Mouse (Mus musculus): ENCODE data around the gene Ccdc74a.
A peak's percentile ranks its signal among the peaks of the same experiment; 100 is the strongest.
"Not testable (repeated sequence)": the region's sequence is repeated elsewhere in the genome, so short reads cannot be mapped to it uniquely, and the experiment has no call there.

Gene Ccdc74a

DNA sequence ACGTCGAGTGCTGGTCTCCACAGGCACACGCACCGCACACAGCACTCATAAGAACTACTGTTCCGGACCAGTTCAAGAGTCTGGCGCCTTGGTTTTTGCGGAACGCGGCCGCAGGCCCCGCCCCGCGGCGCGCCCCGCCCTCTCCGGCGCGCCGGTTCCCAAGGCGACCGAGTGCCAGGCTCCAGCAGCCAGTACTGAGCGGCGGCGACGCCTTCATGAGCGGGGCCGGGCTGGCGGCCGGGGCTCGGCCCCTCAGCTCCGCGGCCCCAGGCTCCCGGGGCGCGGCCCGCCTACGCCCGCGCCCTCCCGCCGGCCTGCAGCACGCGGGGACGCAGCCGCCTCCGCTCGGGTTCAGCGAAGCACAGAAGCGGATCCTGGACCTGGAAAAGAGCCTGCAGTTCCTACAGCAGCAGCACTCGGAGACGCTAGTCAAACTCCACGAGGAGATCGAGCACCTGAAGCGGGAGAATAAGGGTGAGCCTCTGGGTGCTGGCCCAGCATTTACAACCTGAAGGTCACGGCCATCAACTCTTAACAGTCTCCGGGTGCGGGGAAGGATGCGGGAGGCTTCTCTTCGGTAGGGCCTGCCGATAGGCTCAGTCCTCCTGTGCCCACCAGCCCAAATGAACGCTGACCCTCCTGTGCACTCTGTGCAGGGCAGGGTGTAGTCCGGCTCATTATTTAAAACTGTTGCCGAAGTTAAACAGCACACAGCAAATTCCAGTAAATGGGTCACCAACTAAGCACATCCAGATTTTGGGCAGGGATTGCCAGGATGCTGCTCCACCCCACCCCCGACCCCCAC lies at the start of gene Ccdc74a:
Gene Ccdc74a, plus strand, starts transcription at position 161 of the 805 bp plus-strand sequence.
- peak; percentile 76 to 82 for DNase-seq

DNA sequence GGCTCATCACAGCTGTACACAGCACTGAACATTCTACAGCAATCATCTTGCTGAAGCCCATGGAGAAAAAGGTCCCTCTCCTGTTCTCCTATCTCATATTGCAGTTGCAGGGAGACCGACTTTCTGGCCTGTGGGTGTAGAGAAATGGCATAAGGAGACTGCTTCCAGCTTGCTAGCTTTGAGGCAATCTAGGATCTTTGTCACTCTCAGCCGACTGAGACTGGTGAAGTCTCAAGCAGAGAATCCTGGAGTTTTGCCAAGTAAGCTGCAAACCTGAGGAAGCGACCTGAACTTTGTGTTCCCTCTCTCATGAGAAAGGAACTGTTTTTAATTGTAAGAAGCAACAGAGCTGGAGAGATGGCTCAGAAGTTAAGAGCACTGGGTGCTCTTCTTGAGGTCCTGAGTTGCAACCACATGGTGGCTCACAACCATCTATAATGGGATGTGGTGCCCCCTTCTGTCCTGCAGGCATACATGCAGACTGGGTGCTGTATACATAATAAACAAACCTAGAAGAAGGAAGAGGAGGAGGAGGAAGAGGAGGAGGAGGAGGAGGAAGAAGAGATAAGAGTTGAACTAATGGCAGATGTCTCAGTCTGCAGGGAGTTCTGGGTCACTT lies 45.2 kb upstream of the Ccdc74a start:
- DNase-seq = no peak

GRCm38 (mm10) chr16:17604941-17605340 lies 41.3 kb upstream of the Ccdc74a start:
- DNase-seq = no peak

- DNase-seq = no peak
These were observed 40.6 kb upstream of the Ccdc74a start for GRCm38 (mm10) chr16:17605684-17606083.

DNA sequence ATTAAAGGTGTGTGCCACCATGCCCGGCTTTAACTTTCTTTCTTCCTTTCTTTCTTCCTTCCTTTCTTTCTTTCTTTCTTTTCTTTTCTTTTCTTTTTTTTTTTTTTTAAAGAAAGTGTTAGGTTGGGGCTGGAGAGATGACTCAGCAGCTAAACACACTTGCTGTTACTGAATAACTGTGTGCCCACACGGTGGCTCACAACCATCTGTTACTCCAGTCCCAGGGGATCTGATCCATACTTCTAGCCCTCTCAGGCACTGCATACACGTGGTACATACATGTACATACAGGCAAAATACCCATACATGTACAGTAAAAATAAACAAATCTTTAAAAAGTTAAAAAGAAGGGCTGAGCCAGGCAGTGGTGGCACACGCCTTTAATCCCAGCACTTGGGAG lies 34.9 kb upstream of the Ccdc74a start:
- no peak for DNase-seq

DNA sequence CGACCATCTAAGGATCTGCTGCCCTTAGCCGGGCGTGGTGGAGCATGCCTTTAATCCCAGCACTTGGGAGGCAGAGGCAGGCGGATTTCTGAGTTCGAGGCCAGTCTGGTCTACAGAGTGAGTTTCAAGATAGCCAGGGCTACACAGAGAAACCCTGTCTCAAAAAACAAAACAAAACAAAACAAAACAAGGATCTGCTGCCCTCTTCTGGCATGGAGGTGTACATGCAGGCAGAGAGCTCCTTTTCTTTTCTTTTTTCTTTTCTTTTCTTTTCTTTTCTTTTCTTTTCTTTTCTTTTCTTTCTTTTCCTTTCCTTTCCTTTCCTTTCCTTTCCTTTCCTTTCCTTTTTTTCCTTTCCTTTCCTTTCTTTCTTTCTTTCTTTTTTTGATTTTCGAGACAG lies 31.5 kb upstream of the Ccdc74a start:
- DNase-seq = not testable (repeated sequence)

DNA sequence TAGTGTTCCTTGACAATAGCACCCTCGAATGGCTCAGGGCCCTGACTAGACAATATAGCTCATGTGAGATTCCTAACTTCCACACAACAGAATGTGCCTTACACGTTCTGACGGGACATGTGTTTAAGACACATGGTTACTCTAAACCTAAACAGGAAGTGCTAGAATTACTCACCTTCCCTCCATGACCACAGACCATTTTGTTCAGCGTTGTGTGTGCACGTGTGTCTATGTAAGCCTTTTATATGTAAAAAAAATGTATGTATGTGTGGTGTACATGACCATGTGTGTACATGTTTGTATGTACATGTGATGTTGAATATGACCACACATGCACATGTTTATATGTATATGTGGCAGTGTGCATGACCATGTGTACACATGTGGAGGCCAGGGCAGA lies 30.1 kb upstream of the Ccdc74a start:
- no peak for DNase-seq

DNA sequence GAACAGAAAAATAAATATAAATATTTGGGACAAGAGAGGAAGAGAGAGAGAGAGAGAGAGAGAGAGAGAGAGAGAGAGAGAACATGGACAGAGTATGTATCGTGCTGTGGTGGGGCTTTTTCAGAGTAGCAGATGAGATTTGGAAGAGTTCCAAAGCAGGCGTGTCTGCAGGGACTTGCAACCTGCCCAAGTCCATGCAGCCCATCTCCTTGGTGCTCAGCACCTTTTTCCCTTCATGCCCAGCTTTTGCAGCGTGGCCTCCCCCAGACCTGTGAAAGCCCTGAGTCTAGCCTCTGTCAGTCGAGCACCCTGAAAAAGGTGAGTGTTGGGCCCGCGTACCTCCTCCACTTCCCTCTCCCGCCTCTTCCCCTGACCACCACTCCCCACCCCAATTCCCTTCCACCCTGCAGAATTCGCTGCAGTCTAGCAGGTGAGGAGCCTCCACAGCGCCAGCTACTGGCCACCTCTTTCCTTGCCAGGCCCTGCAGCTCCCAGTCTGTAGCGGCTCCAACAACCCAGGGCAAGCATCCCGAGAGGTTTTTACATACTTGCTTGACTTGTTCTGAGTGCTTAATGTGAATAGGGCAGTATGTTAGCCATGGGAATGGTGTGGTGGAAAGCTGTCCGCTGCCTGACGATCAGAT lies 28.2 kb upstream of the Ccdc74a start:
- DNase-seq = peak; percentile 60 to 62

- DNase-seq = peak; percentile 86 to 90
These were observed 26.8 kb upstream of the Ccdc74a start, which contains the start of gene Smpd4 for GRCm38 (mm10) chr16:17619198-17620105. Gene Smpd4 (plus strand): TSS chr16:17619354.

DNA sequence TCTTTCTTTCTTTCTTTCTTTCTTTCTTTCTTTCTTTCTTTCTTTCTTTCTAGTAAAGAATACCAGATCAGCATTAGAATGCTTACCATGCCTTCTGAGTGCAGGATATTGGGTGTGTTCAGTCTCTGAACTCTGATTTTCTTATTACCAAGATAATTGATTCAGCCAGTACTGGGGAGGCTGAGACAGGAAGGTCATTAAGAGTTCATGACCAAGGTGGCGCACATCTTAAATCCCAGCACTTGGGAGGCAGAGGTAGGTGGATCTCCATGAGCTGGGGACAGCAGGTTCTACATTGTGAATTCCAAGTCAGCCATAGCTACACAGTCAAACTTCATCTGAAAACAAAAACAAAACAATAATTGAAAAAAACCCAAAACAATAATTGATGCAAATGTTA lies 24.3 kb upstream of the Ccdc74a start:
- no peak for DNase-seq

DNA sequence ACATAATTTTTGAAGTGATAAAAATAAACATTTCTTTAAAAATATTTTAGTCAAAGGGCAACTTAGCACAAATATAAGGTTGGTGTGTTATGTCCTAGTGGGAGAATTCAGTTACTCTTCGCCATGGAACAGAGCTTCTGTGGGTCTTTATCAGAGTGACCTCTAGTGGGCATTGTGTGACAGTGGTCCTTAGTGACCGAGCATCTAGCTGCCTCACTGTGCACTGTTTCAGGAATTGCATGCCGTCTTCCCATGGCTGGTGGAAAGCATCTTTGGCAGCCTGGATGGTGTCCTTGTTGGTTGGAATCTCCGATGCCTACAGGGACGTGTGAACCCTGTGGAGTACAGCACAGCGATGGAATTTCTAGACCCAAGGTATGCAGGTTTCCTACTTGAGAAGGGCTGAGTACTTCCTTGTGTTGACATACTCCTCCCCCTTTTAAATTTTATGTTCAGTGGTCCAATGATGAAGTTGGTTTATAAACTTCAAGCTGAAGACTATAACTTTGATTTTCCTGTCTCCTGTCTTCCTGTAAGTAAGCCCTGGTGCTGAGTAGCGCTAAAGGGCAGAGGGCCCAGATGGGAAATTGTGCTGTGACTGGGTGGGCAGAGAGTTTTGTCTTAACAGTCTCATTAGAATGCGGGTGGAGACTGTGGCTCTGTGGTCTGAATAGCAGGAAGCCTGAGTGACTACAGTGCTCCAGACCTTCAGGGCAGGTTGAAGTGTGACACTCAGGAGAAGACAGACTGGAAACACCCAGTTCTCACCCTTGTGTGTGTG lies 20.6 kb upstream of the Ccdc74a start:
- no peak for DNase-seq

DNA sequence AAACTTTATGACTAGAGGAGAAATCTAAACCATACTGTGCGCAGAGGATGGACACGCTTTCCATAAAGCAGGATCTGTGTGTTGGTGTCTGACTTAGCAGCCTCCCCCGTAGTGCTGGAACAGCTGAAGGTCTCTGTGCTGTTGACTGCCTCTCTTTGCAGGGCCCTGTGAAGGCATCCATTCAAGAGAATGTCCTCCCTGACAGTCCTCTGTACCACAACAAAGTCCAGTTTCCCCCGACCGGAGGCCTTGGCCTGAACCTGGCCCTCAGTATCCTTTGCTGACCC lies 20.1 kb upstream of the Ccdc74a start:
- DNase-seq = no peak

GRCm38 (mm10) chr16:17632580-17632979 lies 13.7 kb upstream of the Ccdc74a start:
- DNase-seq = no peak

DNA sequence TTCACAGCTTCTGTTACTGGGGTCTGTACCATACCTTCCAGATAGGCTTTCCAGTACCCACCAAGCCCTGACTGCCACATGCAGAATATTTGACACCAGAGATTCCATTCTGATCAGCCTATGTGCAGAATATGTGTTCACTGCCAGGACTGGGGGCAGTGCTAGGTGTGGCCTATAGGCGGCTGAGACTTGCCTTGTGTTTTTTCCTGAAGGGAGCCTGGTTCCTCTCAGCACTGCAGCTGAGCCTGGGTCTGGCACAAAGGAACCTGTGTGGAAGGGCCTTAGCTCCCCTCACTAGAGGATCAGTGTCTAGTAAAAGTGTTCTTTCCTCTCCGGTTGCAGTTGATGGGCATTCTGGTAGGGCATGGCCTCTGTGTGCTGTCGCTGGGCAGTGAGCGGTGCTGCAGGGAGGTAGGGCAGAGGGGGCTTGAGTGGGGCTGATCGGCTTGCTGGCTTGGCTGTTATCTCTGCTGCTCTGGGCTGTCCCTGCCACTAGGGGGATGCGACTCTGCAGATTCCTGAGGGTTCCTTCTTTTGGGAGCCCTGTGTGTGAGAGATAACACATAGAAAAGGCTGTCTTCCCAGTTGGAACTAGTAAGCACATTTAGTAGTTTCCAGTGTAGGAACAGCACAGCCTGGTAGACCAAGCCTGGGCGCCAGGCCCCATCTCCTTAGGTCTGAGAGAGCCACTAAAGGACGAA lies 12.6 kb upstream of the Ccdc74a start:
- DNase-seq = no peak

DNA sequence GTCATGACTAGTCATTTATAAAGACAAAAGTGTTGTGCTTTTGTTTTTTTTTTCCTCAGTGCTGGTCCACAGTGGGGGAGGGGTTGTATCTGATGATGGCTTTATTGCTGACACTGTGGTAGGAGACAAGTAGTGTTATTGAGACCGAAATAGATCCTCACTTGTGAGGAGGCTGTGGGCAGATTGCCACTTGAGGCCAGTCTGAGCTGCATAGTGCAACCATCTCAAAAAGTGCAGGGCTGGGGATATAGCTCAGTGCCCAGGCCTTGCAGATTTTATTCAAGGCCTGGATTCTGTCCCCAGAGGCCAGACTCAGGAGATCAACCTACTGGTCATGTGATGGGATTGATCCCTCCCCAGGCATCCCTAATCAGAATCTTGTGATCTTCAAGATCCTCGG lies 9.4 kb upstream of the Ccdc74a start:
- DNase-seq = no peak

DNA sequence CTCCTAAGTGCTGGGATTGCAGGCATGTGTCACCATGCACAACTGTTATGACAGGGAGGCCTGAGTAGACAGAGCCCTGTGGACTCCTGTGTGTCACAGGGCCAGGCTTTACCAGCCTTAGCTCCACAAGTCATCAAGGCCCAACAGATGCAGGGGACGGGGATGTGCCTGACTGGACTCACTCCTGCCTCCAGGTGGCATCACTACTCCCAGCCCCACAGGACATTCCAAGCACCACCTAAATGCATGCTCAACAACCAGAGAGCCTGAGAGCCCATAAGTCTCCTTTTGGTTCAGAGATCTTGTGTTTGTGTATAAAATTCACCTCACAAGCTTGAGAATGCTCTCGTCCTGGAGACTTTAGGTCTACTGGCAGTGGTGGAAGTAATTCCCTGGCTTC lies 8.7 kb upstream of the Ccdc74a start:
- no peak for DNase-seq

DNA sequence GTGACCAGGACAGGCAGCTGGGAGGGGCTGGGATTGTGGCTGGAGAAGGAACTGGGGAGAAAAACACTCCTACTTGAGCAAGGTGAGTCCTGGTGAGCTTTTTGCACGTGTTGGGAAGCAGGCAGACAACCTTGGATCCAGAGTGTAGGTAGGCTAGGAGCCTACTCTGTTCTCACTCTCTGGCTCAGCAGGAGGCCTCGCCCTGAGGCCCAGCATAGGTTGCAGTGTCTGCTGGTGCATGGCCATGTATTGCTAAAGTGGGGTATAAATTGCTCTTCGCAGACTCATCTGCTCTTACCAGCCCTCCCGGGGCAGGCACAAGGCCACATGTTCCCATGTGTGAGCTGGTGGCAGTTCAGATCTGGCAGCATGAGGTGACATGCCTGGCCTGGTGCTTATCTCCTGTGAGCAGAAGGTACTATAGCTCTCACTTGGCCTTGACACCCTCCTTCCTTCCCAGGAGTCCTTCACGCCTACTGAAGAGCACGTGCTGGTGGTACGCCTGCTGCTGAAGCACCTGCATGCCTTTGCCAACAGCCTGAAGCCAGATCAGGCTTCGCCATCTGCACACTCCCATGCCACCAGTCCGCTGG lies 8.1 kb upstream of the Ccdc74a start:
- no peak for DNase-seq

DNA sequence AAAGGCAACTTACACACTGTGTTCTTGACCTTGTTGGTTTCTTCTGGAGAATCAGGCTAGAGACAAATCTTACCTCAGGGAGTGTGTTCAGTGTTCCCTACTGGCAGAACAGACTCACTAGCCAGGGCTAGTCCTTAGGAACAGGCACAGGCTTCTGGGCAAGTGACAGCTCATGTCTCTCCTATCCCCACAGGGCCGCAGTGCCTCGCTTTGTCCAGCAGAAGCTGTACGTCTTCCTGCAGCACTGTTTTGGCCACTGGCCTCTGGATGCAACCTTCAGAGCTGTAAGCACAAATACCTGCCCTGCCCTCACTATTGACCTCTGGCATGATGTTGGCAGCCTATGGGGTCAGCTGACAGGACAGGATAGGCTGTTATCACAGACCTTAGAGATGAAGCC lies 7.2 kb upstream of the Ccdc74a start:
- no peak for DNase-seq

- no peak for DNase-seq
These were observed 6.3 kb upstream of the Ccdc74a start for GRCm38 (mm10) chr16:17639951-17640350.

- no peak for DNase-seq
These were observed 5.6 kb upstream of the Ccdc74a start for GRCm38 (mm10) chr16:17640706-17641105.

DNA sequence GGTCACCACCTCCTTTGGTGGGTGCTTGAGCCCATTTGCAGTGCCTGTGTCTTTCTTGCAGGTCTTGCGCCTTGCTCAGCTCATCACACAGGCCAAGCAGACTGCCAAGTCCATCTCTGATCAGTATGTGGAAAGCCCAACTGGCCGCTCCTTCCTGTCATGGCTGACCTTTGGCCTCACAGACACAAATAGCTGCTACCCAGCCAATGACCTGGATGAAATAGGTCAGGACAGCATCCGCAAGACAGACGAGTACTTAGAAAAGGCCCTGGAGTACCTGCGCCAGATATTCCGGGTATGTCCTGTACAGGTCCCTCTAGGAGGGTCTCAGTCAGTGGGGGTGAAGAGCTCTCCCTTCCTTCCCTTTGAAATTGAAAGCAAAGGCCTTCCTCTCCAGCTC lies 5.0 kb upstream of the Ccdc74a start:
- no peak for DNase-seq

All from thymus, postnatal 36 days (tissue).